Mouse (Mus musculus) cortical plate, adult 2 months (tissue): Measurements from ENCODE around the gene Arhgef17.

Experiments used
- CTCF ChIP-seq: fragments of 200-500 bp; IDR thresholded peaks from 2 replicates; pipeline ENCODE4 v1.5.1; 2011; ENCODE audit warnings: mild to moderate bottlenecking, control low read depth, low read length; ENCODE audit not compliant: insufficient read depth; ENCODE audit errors: extremely low read depth
- POLR2A ChIP-seq: fragments of 200-500 bp; IDR thresholded peaks from 2 replicates; pipeline ENCODE4 v1.6.1; 2011; ENCODE audit warnings: mild to moderate bottlenecking, low read length, control low read depth; ENCODE audit not compliant: insufficient read depth; ENCODE audit errors: extremely low read depth

- no peak for TF ChIP-seq POLR2A
- peak; percentile 76 for TF ChIP-seq CTCF
Observed at GRCm38 (mm10) chr7:100942789-100943615, 11.1 kb upstream of the Arhgef17 start.
